Mouse (Mus musculus) kidney, adult 8-10 months (tissue): ENCODE data around the gene Aff1.
A peak's percentile ranks its signal among the peaks of the same experiment; 100 is the strongest.

Experiments used
- DNase-seq, 2 experiments: peaks; one replicate each; pipeline ENCODE4 v3.0.0; 2022

Gene Aff1

DNA sequence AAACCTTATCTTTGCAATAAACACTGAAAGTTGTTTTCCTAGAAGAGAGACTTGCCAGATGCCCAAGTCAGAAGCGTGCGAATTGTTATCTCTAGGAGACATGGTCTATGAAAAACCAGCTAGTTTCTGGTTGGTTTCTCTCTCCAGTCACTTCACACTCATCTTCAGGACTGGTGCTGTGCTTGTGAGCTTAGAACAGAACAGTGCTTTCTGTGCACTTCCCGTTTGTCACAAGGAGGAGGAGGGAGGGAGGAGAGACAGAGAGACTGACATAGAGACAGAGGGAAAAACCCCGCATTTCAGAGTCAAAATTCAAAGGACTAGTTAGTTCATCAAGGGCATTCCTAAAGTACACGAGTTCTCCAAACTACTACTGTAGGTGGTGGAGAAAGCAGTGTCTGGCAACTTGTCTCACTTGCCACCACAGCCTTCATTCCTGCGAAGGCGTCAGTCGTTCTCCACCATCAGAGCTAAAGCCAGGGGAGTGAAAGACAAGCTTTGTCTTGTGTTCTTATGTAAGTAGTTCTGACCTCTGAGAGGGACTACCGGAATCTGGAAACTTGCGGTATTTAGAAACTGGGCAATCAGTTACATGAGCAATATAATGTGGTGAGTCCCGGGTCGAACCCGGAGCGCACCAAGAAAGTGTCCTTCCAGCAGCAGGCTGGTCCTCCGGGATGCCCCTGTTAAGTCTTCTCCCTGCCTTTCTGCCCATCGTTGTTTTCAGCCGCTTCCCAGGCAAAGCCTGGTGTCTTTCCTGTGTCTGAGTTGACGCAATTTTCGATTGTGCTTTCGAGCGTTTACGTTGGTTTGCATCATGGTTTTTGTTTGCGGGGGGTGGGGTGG is 60.7 kb downstream of the Aff1 start:
- peak in 1 of 2 experiments; percentile 54 for DNase-seq

DNA sequence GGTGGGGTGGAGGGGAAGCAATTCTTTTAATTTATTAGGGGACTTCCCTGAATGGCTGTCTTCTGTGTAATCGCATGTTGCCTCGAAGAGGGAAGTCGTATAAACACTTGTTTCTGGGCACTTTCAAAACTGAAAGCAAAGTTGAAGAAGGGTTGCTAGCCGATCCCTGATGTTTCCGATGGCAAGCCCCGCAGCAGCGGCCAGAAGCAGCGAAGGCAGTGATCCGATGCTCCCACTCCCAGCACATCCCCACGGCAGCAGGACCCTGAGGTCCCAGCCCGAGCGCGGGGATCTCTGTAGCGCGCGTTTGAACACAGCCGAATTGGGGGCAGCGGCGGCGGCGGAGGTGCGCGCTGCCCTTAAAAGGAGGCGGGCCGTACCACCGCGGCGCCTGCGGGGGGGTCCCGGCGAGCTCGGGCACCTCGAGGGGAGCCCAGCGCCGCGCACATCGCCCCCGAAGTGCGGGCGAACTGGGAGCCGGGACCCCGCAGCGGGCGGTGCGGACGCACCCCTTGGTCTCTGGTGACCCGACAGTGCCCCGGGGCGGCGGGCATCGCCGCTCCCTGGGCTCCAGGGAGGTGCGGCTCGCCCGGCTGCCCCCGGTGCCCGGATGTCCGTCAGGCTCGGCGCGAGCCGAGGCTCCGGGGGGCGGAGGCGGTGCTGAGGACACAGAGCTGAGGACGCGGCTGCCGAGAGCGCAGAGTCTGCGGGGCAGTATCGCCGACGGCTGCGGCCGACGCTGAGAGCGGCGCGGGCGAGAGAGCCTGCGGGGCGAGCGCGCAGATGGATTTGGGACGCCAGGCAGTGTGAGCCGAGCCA is 61.5 kb downstream of the Aff1 start:
- DNase-seq: peak; percentile 84 to 86

- peak; percentile 64 to 67 for DNase-seq
These were observed 62.4 kb downstream of the Aff1 start for GRCm38 (mm10) chr5:103754330-103755134.

- no peak for DNase-seq
These were observed 62.9 kb downstream of the Aff1 start for GRCm38 (mm10) chr5:103755135-103755487.

GRCm38 (mm10) chr5:103756231-103756714 is 64.1 kb downstream of the Aff1 start:
- no peak for DNase-seq

DNA sequence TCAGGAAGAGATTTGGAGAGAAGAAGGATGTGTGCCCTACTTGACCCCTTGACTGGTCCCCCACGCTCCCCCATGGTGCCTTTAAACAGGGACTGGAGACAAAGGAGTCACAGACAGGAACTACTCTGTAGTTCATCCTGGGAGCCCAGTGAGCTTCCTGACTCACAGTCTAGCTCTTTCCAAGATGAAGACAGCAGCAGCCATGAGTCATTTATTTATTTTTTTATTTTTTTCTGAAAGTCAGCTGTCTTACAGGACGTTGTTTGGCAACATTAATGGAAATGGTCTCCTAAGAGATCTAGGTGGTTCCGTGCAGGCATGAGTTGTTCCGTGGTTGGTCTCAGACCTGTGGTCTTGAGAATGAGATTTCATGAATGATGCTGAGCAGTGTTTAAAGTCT is 66.3 kb downstream of the Aff1 start:
- DNase-seq: no peak

DNA sequence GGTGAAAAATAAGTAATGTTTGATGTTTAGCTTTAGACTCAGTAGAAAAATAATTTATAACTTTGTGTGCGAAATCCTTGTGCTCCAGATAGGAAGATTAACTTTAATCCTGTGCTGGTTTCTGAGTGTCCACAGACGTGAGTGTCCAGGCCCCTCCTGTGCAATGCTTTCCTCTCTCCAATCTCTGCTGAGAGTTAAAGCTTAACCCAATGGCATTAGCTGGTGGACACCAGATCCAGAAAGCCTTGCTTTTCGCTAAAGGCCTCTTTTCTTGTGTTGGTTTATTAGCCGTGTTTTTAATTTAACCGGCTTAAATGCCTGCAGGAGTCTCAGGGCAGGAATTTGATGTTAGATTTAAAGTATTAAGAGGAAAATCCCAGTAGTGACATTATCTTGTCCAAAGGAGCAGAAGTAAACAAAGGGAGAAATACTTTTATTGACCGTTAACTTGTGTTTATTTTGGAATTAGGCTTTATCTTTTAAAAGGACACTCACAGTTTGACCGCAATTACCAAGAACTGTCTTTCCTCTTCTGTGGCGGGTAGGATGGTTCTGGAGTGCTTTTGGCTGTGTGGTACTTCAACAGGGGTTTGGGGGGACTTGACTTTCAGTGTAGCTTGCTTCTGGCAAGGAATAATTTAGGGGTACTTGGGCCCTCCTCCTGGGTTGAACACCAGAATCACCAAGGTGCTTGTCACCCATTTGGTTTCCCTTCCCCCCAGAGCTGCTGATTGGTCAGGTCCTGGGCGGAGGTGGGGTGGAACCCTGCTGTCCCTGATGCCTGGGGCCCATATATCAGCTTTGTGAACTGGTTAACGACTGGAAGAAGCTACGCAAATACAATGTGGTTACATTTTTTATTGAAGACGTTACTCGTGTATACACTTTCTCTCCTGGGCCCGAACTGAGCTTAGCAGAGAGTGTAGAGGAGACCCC is 67.6 kb downstream of the Aff1 start:
- DNase-seq: peak in 1 of 2 experiments; percentile 34

- DNase-seq: peak; percentile 72 to 75
These were observed 68.4 kb downstream of the Aff1 start for GRCm38 (mm10) chr5:103760425-103761131.

GRCm38 (mm10) chr5:103761754-103762153 is 69.6 kb downstream of the Aff1 start:
- no peak for DNase-seq

DNA sequence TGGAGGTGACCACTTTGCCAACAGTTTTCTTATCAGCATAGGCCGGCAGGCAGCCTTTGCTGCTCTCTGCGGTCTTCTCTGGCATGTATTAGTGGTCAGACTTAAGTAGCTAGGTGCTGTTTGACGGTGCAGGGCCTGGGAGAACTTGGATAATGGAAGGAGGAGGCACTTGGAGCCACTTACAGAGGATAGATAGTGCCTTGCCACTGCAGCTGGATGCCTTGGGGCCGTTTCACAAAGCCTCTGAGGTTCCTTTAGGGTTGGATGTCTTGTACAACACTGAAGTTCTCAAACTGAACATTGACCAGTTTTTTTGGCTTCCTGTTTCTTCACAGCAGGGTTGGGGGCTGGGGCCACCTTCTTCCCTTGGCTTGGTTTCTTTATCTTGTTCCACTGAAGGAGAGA is 70.7 kb downstream of the Aff1 start:
- no peak for DNase-seq

DNA sequence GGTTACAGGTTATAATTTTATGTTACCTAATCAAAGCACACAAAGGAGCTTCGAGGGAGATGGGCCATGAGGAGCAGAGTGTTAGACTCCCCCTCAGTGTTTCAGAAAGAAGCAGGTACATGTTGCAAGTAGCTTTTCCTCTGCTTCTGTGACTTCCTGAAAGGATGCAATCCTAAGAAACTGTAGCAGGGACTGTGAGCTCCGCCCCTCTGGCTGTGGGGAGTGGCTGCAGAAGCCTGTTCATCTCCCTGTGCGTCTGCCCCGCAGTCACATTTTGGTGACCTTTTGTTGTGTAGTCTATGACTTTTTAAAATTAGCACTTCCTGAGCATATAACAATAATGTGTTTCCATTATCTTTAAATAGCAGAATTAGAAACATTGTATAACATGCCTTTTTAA is 73.2 kb downstream of the Aff1 start:
- no peak for DNase-seq

DNA sequence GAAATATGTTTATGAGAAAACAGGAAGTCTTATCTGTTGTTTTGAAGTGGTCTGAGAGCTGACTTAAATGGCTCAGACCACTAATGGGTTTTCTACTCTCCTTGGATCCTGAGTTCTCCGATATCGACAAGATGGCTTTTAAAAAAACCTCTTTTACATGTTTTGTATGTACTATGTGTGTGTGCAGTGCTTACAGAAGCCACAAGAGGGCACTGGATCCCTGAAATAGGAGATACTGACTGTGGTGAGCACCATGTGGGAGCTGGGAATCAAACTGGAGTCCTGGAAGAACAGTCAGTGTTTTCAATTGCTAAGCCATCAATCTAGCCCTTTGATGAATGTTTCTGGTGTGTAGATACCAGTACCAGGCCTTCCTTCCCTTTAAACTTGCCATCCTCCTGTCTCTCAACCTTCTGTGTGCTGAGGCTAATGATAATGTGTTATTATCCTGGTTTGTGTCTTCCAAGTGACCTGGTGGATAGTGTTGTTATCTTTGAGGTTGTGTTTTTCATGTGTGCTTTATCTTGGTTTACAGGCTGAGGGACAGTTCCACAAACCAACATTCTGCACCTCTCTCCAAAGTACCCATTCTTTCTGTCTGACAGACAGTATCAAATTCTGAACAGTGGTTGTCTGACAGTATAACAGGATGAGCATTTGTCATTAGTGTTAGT is 73.7 kb downstream of the Aff1 start:
- DNase-seq: no peak

- DNase-seq: no peak
These were observed 74.2 kb downstream of the Aff1 start for GRCm38 (mm10) chr5:103766432-103766815.

- no peak for DNase-seq
These were observed 76.8 kb downstream of the Aff1 start for GRCm38 (mm10) chr5:103768961-103769360.

DNA sequence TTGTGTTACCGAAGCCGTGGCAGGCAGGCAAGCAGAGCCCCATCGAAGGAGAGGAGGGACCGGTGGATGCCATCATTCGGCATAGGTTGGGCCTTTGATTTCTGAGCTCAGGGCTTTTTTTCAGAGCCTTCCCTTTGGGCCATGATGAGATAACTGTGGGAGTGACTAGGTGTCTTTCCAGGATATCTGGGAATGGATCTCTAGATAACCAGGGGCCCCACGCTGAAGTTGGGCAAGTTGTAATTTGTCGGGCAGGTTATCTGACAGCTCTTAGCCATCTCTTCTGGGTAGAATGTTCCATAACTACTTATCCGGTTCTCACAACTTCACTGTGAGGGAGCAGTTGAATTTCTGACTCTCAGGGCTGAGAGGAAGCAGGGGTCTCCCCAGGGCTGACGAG is 77.5 kb downstream of the Aff1 start:
- no peak for DNase-seq

DNA sequence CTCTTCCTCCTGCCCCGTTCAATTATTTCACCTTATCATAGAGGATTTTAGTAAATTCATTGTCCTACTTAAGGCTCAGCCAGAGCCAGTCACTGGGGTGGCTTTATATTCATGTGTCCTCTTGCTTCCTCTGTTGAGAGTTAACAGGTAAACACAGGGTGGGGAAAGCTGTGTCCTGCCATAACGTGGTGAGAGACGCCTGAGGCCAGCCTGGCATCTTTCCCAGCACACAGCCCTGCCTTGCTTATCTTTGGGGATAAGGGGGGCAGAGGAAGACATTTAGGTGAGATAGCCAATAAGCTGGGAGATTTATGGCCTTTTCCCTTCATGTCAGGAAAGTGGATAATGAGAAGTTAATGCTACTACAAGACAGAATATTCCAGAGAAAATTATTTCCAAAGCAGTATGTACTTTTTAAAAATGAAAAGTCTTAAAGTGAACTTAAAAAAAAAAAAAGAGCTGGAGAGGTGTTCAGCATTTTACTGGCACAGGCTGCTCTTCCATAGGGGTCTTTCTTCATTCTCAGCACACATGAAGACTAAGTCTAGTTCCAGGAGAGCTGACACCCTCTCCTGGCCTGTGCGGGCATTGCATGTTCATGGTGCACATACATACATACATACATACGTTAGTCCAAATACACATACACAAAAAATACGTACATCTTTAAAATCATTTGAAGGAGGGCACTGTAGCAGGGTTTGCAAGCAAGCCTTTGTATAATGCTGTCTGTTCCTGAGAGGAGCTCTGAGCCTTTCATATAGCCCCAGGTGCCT is 78.5 kb downstream of the Aff1 start:
- DNase-seq: no peak

- DNase-seq: no peak
These were observed 79.2 kb downstream of the Aff1 start for GRCm38 (mm10) chr5:103771380-103771779.

- DNase-seq: peak in 1 of 2 experiments; percentile 67
These were observed 80.1 kb downstream of the Aff1 start for GRCm38 (mm10) chr5:103772252-103772651.

DNA sequence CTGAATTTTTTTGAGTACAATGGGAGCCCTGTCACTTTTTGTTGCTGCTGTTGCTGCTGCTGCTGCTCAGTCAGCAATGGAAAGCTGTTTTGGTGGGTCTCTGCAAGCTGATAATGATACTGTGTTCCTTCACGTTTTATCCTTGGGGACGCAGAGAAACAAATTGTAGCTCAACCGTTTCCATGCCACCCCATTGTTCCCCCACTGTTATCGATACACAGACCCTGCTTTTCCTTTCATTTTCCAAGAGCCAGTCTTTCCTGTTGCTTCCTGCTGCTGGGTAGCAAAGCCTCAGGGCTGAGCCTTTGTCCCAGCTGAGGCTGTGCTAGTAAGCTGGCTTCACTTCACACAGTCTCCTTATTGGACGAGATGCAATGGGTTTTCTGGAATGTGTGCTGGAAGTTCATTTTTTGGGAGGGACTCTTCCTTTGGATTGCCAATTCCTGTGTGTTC is 81.0 kb downstream of the Aff1 start:
- DNase-seq: peak in 1 of 2 experiments; percentile 36
